ENCODE assay signal across 8 mouse cellular contexts in the genomic region with DNA sequence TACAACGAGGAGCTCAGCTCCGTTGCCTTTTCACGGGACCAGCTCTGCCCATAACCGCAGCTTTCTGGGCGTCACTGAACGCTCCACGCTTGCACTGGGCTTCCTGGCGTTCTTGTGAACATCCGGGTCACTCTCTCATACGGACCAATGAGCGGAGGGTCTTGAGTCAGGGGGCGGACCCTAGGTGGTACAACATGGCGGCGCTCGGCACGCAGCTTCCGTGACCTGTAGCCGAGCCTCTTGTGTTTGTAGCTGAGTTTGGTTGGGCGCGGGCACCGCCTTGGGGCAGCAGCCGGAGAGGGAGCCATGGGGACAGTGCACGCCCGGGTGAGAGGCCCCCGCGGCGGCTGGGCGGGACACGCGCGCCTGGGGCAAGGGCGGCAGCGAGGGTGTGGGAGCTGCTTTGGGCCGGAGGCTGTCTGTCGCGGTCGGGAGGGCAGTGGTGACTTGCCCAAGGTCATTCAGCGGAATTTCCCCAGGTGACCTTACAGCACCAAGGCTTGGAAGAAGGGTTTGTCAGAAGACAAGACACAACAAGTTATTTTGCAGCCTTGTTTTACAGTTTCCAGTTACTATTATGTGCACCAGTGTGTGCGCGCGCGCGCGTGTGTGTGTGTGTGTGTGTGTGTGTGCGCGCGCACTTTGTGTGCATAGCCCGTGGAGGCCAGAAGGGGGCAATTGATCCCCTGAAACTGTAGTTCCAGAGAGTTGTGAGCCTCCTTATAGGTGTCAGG. TPM values are rescaled to one million over a fixed set of nuclear protein-coding genes. Genes with fewer than 3 reads are reported as not detected.
A peak's percentile ranks its signal among the peaks of the same experiment; 100 is the strongest.
DNase-seq lines count a peak whose midpoint lies in the region; ATAC-seq lines count a peak whose summit lies in the region.

Samm50 (plus strand) TSS at position 184 of the 734 bp plus-strand sequence.

- peak; percentile 97 for ATAC-seq in megakaryocyte progenitor cell, adult 5-6 weeks (replicated peaks; ENCODE audit: poor library complexity)

- DNase-seq in adipocyte (ENCODE audit: low spot score) = peak; percentile 95
- DNase-seq in embryo, embryonic 10 days (ENCODE audit: low spot score) = peak; percentile 98
- DNase-seq in gastrocnemius, postnatal 10 days = peak; percentile 80
- peak; percentile 97 for DNase-seq in induced T-regulatory cell, adult 2 months (ENCODE audit: low read depth)
- DNase-seq in left cerebral cortex, adult 9 months (ENCODE audit: low spot score in 2 of 2) = peak; percentile 87 to 94
- DNase-seq in right cerebral cortex, postnatal 14 days = peak; percentile 89
- peak; percentile 81 to 90 for DNase-seq in urinary bladder, postnatal 36 days (ENCODE audit: low spot score in 2 of 2)

RNA-seq across cellular contexts. Expression of gene Samm50, which starts in this region (rescaled TPM):
- 100 to 1,000 TPM; 159 to 191 TPM for total RNA-seq in gastrocnemius, postnatal 10 days (2021)
- 45.1 and 56.2 TPM in 2 replicates for total RNA-seq in megakaryocyte progenitor cell, adult 5-6 weeks (2015)
- 35.6 and 42.0 TPM in 2 replicates for total RNA-seq in megakaryocyte progenitor cell, adult 5-6 weeks (2017)

Comparison
In these comparisons a context has a peak if more than half of its experiments do, and no peak if none do; other contexts are left out.
1. Peak in every context shown above with its lines: DNase-seq and ATAC-seq.